Mouse (Mus musculus) adrenal gland, adult (tissue): Measurements from ENCODE around the gene Fam49a.

Experiments used
- DNase-seq, 2 experiments: peaks; one replicate each; pipeline ENCODE4 v3.0.0; 2022 to 2023; ENCODE audit warnings: low spot score in 1 of 2; ENCODE audit not compliant: inconsistent age in 2 of 2

Fam49a gene

GRCm38 (mm10) chr12:12266552-12266951 is 4.6 kb downstream of the Fam49a start:
- no peak for DNase-seq

GRCm38 (mm10) chr12:12270495-12270894 is 8.6 kb downstream of the Fam49a start:
- peak; percentile 28 to 72 for DNase-seq

GRCm38 (mm10) chr12:12274115-12274514 is 12.2 kb downstream of the Fam49a start:
- no peak for DNase-seq

GRCm38 (mm10) chr12:12275124-12275779 is 13.3 kb downstream of the Fam49a start:
- DNase-seq: no peak

- DNase-seq: peak in 1 of 2 experiments; percentile 76
These were observed 16.0 kb downstream of the Fam49a start for GRCm38 (mm10) chr12:12277741-12278463.

GRCm38 (mm10) chr12:12278464-12278872 is 16.5 kb downstream of the Fam49a start:
- DNase-seq: peak; percentile 41 to 81

- DNase-seq: peak in 1 of 2 experiments; percentile 60
These were observed 21.9 kb downstream of the Fam49a start for GRCm38 (mm10) chr12:12283702-12284288.

- no peak for DNase-seq
These were observed 22.6 kb downstream of the Fam49a start for GRCm38 (mm10) chr12:12284521-12284920.

GRCm38 (mm10) chr12:12287131-12287786 is 25.3 kb downstream of the Fam49a start:
- peak; percentile 38 to 75 for DNase-seq

GRCm38 (mm10) chr12:12287787-12288132 is 25.8 kb downstream of the Fam49a start:
- peak in 1 of 2 experiments; percentile 65 for DNase-seq

- no peak for DNase-seq
These were observed 26.6 kb downstream of the Fam49a start for GRCm38 (mm10) chr12:12288586-12288985.

GRCm38 (mm10) chr12:12289636-12290035 is 27.7 kb downstream of the Fam49a start:
- no peak for DNase-seq

GRCm38 (mm10) chr12:12292043-12292618 is 30.2 kb downstream of the Fam49a start:
- peak in 1 of 2 experiments; percentile 52 for DNase-seq

GRCm38 (mm10) chr12:12294380-12295171 is 32.6 kb downstream of the Fam49a start:
- DNase-seq: no peak

GRCm38 (mm10) chr12:12298451-12298850 is 36.5 kb downstream of the Fam49a start:
- DNase-seq: no peak

GRCm38 (mm10) chr12:12299303-12299702 is 37.4 kb downstream of the Fam49a start:
- DNase-seq: no peak

- no peak for DNase-seq
These were observed 39.2 kb downstream of the Fam49a start for GRCm38 (mm10) chr12:12301149-12301548.

- DNase-seq: peak; percentile 28 to 57
These were observed 39.9 kb downstream of the Fam49a start for GRCm38 (mm10) chr12:12301815-12302214.

- DNase-seq: no peak
These were observed 44.3 kb downstream of the Fam49a start for GRCm38 (mm10) chr12:12306214-12306613.

- DNase-seq: no peak
These were observed 44.9 kb downstream of the Fam49a start for GRCm38 (mm10) chr12:12306814-12307213.
